Mouse (Mus musculus): ENCODE measurements around the gene Ccm2l. TPM values are rescaled to one million over a fixed set of nuclear protein-coding genes. Genes with fewer than 3 reads are reported as not detected.

The Ccm2l gene
- polyA plus RNA-seq, 1 experiment from 2014 or later = 2.3 TPM

GRCm38 (mm10) chr2:153047828-153048465, 17.8 kb upstream of the Ccm2l start:
- H3K9ac ChIP-seq (replicated peaks; ENCODE audit: low read depth, low read length) = no peak overlapping the region
- no peaks in the 10 kb centered on the region for H3K4me1 ChIP-seq (ENCODE audit: control insufficient read depth, insufficient read depth, low read length)
- 49% methylated on average over 17 of the region's 17 CpGs for WGBS
- H3K36me3 ChIP-seq (ENCODE audit: control insufficient read depth, insufficient read depth, low read length) = no peaks in the 10 kb centered on the region
- peaks cover 18% of the 10 kb centered on the region for H3K27me3 ChIP-seq (ENCODE audit: control insufficient read depth, insufficient read depth, low read length)
- ATAC-seq (ENCODE audit: insufficient number of reproducible peaks, insufficient read depth, low FRiP score, low read depth) = no peak
- no peak overlapping the region for H3K27ac ChIP-seq (ENCODE audit: low read length)
- H3K4me2 ChIP-seq (replicated peaks; ENCODE audit: low read depth, low read length) = no peak overlapping the region
- no peaks in the 10 kb centered on the region for H3K9me3 ChIP-seq (ENCODE audit: control insufficient read depth, low read depth, low read length)
- no peak overlapping the region for H3K4me3 ChIP-seq (ENCODE audit: low read depth, low read length)

- 34% methylated on average over 9 of the region's 9 CpGs for WGBS
- no peak overlapping the region for H3K4me3 ChIP-seq (ENCODE audit: low read depth, low read length)
- no peak for ATAC-seq (ENCODE audit: insufficient number of reproducible peaks, insufficient read depth, low FRiP score, low read depth)
- H3K4me1 ChIP-seq (ENCODE audit: control insufficient read depth, insufficient read depth, low read length) = no peaks in the 10 kb centered on the region
- no peaks in the 10 kb centered on the region for H3K36me3 ChIP-seq (ENCODE audit: control insufficient read depth, insufficient read depth, low read length)
- no peaks in the 10 kb centered on the region for H3K9me3 ChIP-seq (ENCODE audit: control insufficient read depth, low read depth, low read length)
- no peak overlapping the region for H3K4me2 ChIP-seq (replicated peaks; ENCODE audit: low read depth, low read length)
- H3K9ac ChIP-seq (replicated peaks; ENCODE audit: low read depth, low read length) = no peak overlapping the region
- no peak overlapping the region for H3K27ac ChIP-seq (ENCODE audit: low read length)
- peaks cover 18% of the 10 kb centered on the region for H3K27me3 ChIP-seq (ENCODE audit: control insufficient read depth, insufficient read depth, low read length)
Measured at GRCm38 (mm10) chr2:153049288-153049996, 16.3 kb upstream of the Ccm2l start.

GRCm38 (mm10) chr2:153049997-153050358, 15.8 kb upstream of the Ccm2l start:
- Histone ChIP-seq H3K36me3 (ENCODE audit: control insufficient read depth, insufficient read depth, low read length) (no peaks in the 10 kb centered on the region), H3K9me3 (ENCODE audit: control insufficient read depth, low read depth, low read length) (no peaks in the 10 kb centered on the region), H3K27me3 (ENCODE audit: control insufficient read depth, insufficient read depth, low read length) (peaks cover 18% of the 10 kb centered on the region), H3K4me3 (ENCODE audit: low read depth, low read length) (no peak overlapping the region), H3K4me1 (ENCODE audit: control insufficient read depth, insufficient read depth, low read length) (no peaks in the 10 kb centered on the region), H3K27ac (ENCODE audit: low read length) (no peak overlapping the region), H3K9ac (replicated peaks; ENCODE audit: low read depth, low read length) (no peak overlapping the region), H3K4me2 (replicated peaks; ENCODE audit: low read depth, low read length) (no peak overlapping the region)
- WGBS = 83% methylated on average over 4 of the region's 4 CpGs
- ATAC-seq (ENCODE audit: insufficient number of reproducible peaks, insufficient read depth, low FRiP score, low read depth) = no peak

GRCm38 (mm10) chr2:153051095-153051494, 14.7 kb upstream of the Ccm2l start:
- Histone ChIP-seq H3K9ac (replicated peaks; ENCODE audit: low read depth, low read length) (no peak overlapping the region), H3K27me3 (ENCODE audit: control insufficient read depth, insufficient read depth, low read length) (peaks cover 18% of the 10 kb centered on the region), H3K4me3 (ENCODE audit: low read depth, low read length) (no peak overlapping the region), H3K4me1 (ENCODE audit: control insufficient read depth, insufficient read depth, low read length) (no peaks in the 10 kb centered on the region), H3K9me3 (ENCODE audit: control insufficient read depth, low read depth, low read length) (no peaks in the 10 kb centered on the region), H3K27ac (ENCODE audit: low read length) (no peak overlapping the region), H3K4me2 (replicated peaks; ENCODE audit: low read depth, low read length) (no peak overlapping the region), H3K36me3 (ENCODE audit: control insufficient read depth, insufficient read depth, low read length) (no peaks in the 10 kb centered on the region)
- no peak for ATAC-seq (ENCODE audit: insufficient number of reproducible peaks, insufficient read depth, low FRiP score, low read depth)
- WGBS = 70% methylated on average over 6 of the region's 6 CpGs

- ATAC-seq (ENCODE audit: insufficient number of reproducible peaks, insufficient read depth, low FRiP score, low read depth) = no peak
- H3K9me3 ChIP-seq (ENCODE audit: control insufficient read depth, low read depth, low read length) = no peaks in the 10 kb centered on the region
- 82% methylated on average over 9 of the region's 9 CpGs for WGBS
- H3K4me3 ChIP-seq (ENCODE audit: low read depth, low read length) = no peak overlapping the region
- no peak overlapping the region for H3K4me2 ChIP-seq (replicated peaks; ENCODE audit: low read depth, low read length)
- H3K36me3 ChIP-seq (ENCODE audit: control insufficient read depth, insufficient read depth, low read length) = no peaks in the 10 kb centered on the region
- H3K27me3 ChIP-seq (ENCODE audit: control insufficient read depth, insufficient read depth, low read length) = peaks cover 18% of the 10 kb centered on the region
- H3K9ac ChIP-seq (replicated peaks; ENCODE audit: low read depth, low read length) = no peak overlapping the region
- H3K4me1 ChIP-seq (ENCODE audit: control insufficient read depth, insufficient read depth, low read length) = no peaks in the 10 kb centered on the region
- H3K27ac ChIP-seq (ENCODE audit: low read length) = no peak overlapping the region
Measured at GRCm38 (mm10) chr2:153051537-153051936, 14.2 kb upstream of the Ccm2l start.

- Histone ChIP-seq H3K27ac (ENCODE audit: low read length) (no peak overlapping the region), H3K4me1 (ENCODE audit: control insufficient read depth, insufficient read depth, low read length) (no peaks in the 10 kb centered on the region), H3K27me3 (ENCODE audit: control insufficient read depth, insufficient read depth, low read length) (peaks cover 18% of the 10 kb centered on the region), H3K4me3 (ENCODE audit: low read depth, low read length) (no peak overlapping the region), H3K9me3 (ENCODE audit: control insufficient read depth, low read depth, low read length) (no peaks in the 10 kb centered on the region), H3K9ac (replicated peaks; ENCODE audit: low read depth, low read length) (no peak overlapping the region), H3K36me3 (ENCODE audit: control insufficient read depth, insufficient read depth, low read length) (no peaks in the 10 kb centered on the region), H3K4me2 (replicated peaks; ENCODE audit: low read depth, low read length) (no peak overlapping the region)
- no peak for ATAC-seq (ENCODE audit: insufficient number of reproducible peaks, insufficient read depth, low FRiP score, low read depth)
- 7% methylated on average over 30 of the region's 30 CpGs for WGBS
Measured at GRCm38 (mm10) chr2:153052700-153053351, 12.9 kb upstream of the Ccm2l start.

GRCm38 (mm10) chr2:153053896-153054295, 11.9 kb upstream of the Ccm2l start:
- Histone ChIP-seq H3K4me1 (ENCODE audit: control insufficient read depth, insufficient read depth, low read length) (no peaks in the 10 kb centered on the region), H3K4me3 (ENCODE audit: low read depth, low read length) (no peak overlapping the region), H3K9me3 (ENCODE audit: control insufficient read depth, low read depth, low read length) (no peaks in the 10 kb centered on the region), H3K9ac (replicated peaks; ENCODE audit: low read depth, low read length) (no peak overlapping the region), H3K36me3 (ENCODE audit: control insufficient read depth, insufficient read depth, low read length) (no peaks in the 10 kb centered on the region), H3K4me2 (replicated peaks; ENCODE audit: low read depth, low read length) (no peak overlapping the region), H3K27me3 (ENCODE audit: control insufficient read depth, insufficient read depth, low read length) (peaks cover 18% of the 10 kb centered on the region), H3K27ac (ENCODE audit: low read length) (no peak overlapping the region)
- no peak for ATAC-seq (ENCODE audit: insufficient number of reproducible peaks, insufficient read depth, low FRiP score, low read depth)
- WGBS = 85% methylated on average over 8 of the region's 8 CpGs

- no peak for ATAC-seq (ENCODE audit: insufficient number of reproducible peaks, insufficient read depth, low FRiP score, low read depth)
- H3K4me2 ChIP-seq (replicated peaks; ENCODE audit: low read depth, low read length) = no peak overlapping the region
- no peaks in the 10 kb centered on the region for H3K9me3 ChIP-seq (ENCODE audit: control insufficient read depth, low read depth, low read length)
- H3K4me3 ChIP-seq (ENCODE audit: low read depth, low read length) = no peak overlapping the region
- peaks cover 18% of the 10 kb centered on the region for H3K27me3 ChIP-seq (ENCODE audit: control insufficient read depth, insufficient read depth, low read length)
- H3K36me3 ChIP-seq (ENCODE audit: control insufficient read depth, insufficient read depth, low read length) = no peaks in the 10 kb centered on the region
- no peak overlapping the region for H3K9ac ChIP-seq (replicated peaks; ENCODE audit: low read depth, low read length)
- H3K27ac ChIP-seq (ENCODE audit: low read length) = no peak overlapping the region
- 52% methylated on average over 6 of the region's 6 CpGs for WGBS
- H3K4me1 ChIP-seq (ENCODE audit: control insufficient read depth, insufficient read depth, low read length) = no peaks in the 10 kb centered on the region
Measured at GRCm38 (mm10) chr2:153055270-153055920, 10.4 kb upstream of the Ccm2l start.
